Mouse (Mus musculus) midbrain, postnatal 0 days (tissue): ENCODE results near the gene Wfdc17. TPM values are rescaled to one million over a fixed set of nuclear protein-coding genes. Genes with fewer than 3 reads are reported as not detected.

Experiments
- ATAC-seq: fragments of 200-750 bp; cut with Nextera tagmentation; 2 replicates; pipeline ENCODE4 v1.8.0; 2017; ENCODE audit warnings: moderate number of reproducible peaks, mild to moderate bottlenecking, moderate TSS enrichment, moderate library complexity; ENCODE audit not compliant: low FRiP score
- DNase-seq: peaks from one replicate; pipeline ENCODE4 v3.0.0-alpha.2; 2015; ENCODE audit warnings: low spot score
- H3K27ac ChIP-seq: fragments of 300-500 bp; sonication (generic); 2 replicates; pipeline ENCODE4 v1.5.1; 2014; ENCODE audit warnings: low read depth, mild to moderate bottlenecking, low read length, mixed read lengths
- H3K27me3 ChIP-seq: fragments of 300-500 bp; sonication (generic); 2 replicates; pipeline ENCODE4 v1.6.1; 2014; ENCODE audit warnings: low read length, control low read depth, mixed read lengths; ENCODE audit not compliant: insufficient read depth
- H3K36me3 ChIP-seq: fragments of 300-500 bp; sonication (generic); 2 replicates; pipeline ENCODE4 v1.6.1; 2014; ENCODE audit warnings: low read length, control low read depth, mixed read lengths; ENCODE audit not compliant: insufficient read depth
- H3K4me1 ChIP-seq: fragments of 300-500 bp; sonication (generic); 2 replicates; pipeline ENCODE4 v1.6.1; 2014; ENCODE audit warnings: mild to moderate bottlenecking, control low read depth, antibody characterized with exemption, low read length, mixed read lengths; ENCODE audit not compliant: insufficient read depth
- H3K4me2 ChIP-seq: fragments of 300-500 bp; sonication (generic); 2 replicates; pipeline ENCODE4 v1.6.1; 2014; ENCODE audit warnings: low read depth, mild to moderate bottlenecking, low read length, mixed read lengths; ENCODE audit not compliant: poor library complexity, severe bottlenecking
- H3K4me3 ChIP-seq: fragments of 300-500 bp; sonication (generic); 2 replicates; pipeline ENCODE4 v1.5.1; 2014; ENCODE audit warnings: low read depth, mild to moderate bottlenecking, low read length, moderate library complexity
- H3K9ac ChIP-seq: fragments of 300-500 bp; sonication (generic); replicated peaks from 2 replicates; pipeline ENCODE4 v1.6.1; 2014; ENCODE audit warnings: mild to moderate bottlenecking, low read length, moderate library complexity, mixed read lengths; ENCODE audit not compliant: poor library complexity, severe bottlenecking
- H3K9me3 ChIP-seq: fragments of 300-500 bp; sonication (generic); 2 replicates; pipeline ENCODE4 v1.6.1; 2016; ENCODE audit warnings: low read length, control low read depth
- CTCF ChIP-seq: IDR thresholded peaks from 2 replicates; pipeline ENCODE4 v1.5.1; 2016; ENCODE audit warnings: antibody characterized with exemption, mild to moderate bottlenecking
- WGBS: fragments of 180-500 bp; shearing (Covaris S2); extraction: QIAGEN DNeasy Blood & Tissue Kit; methylation state at CpG from one replicate; pipeline ENCODE4 v1.1.7; 2014; 5-methylcytosine and 5-hydroxymethylcytosine counted together
- polyA plus RNA-seq: library from polyadenylated mRNA; unstranded; fragments of >200 nt; fragmentation: Nextera tagmentation; extraction: Ambion mirVana; gene quantifications from 2 replicates; pipeline ENCODE4 v1.2.1, GENCODE M21; 2015
- total RNA-seq: library from RNA; depleted of rRNA; stranded (reverse); fragments of >200 nt; gene quantifications from 2 replicates; pipeline ENCODE4 v1.2.3, GENCODE M21; 2014

Wfdc17 gene
- total and polyA plus RNA-seq, 2 experiments from 2014 or later, result 0.75 TPM; not detected in 1

DNA sequence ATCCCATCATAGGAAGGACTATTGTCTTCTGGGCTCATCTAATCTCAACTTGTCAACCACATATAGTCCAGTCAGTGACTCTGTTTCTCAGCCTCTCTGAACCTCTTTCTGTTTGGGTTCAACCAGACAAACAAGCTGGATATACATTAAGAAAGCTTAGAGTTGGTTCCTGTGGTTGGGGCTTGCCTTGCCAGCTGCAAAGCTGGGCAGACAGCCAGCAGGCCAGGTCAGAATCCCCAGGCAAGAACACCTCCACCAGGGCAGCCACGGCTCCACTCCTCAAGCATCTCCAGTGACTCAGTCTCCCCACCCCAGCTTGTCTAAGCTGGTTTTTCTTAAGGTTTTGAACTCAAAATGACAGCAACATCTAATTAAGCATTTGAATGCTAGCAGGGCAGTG is 8.9 kb downstream of the Wfdc17 start:
- Histone ChIP-seq H3K9ac (no peak overlapping the region), H3K9me3 (no peaks in the 10 kb centered on the region), H3K27me3 (no peaks in the 10 kb centered on the region), H3K4me1 (no peaks in the 10 kb centered on the region), H3K36me3 (no peaks in the 10 kb centered on the region), H3K27ac (no peak overlapping the region), H3K4me2 (no peak overlapping the region), H3K4me3 (no peak overlapping the region)
- no peak for DNase-seq
- no peak for TF ChIP-seq CTCF
- ATAC-seq, result no peak
- 75% methylated on average over 1 of the region's 1 CpGs for WGBS

DNA sequence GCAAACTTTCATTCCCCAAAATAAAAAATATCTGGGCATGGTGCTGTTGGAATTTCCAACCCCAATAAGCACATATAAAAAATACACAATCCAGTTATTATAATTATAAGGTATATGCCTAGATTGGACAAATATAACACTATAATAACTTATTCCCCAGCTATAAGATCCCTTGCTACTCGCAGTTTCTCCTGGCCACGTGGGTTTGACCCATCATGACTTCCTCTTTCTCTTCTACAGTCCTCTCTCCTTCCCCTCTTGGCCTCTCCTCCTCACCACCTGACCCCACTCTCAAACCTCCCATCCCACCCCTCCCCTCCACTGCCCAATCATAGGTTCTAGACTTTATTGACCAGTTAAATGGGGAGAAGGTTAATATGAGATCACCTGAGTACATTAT is 10.1 kb downstream of the Wfdc17 start:
- H3K9me3 ChIP-seq, result no peaks in the 10 kb centered on the region
- 80% methylated on average over 2 of the region's 2 CpGs for WGBS
- H3K27me3 ChIP-seq, result no peaks in the 10 kb centered on the region
- no peak overlapping the region for H3K4me3 ChIP-seq
- H3K4me2 ChIP-seq, result no peak overlapping the region
- no peaks in the 10 kb centered on the region for H3K36me3 ChIP-seq
- no peak overlapping the region for H3K27ac ChIP-seq
- TF ChIP-seq CTCF, result no peak
- DNase-seq (no peak), ATAC-seq (no peak)
- H3K4me1 ChIP-seq, result no peaks in the 10 kb centered on the region
- no peak overlapping the region for H3K9ac ChIP-seq

DNA sequence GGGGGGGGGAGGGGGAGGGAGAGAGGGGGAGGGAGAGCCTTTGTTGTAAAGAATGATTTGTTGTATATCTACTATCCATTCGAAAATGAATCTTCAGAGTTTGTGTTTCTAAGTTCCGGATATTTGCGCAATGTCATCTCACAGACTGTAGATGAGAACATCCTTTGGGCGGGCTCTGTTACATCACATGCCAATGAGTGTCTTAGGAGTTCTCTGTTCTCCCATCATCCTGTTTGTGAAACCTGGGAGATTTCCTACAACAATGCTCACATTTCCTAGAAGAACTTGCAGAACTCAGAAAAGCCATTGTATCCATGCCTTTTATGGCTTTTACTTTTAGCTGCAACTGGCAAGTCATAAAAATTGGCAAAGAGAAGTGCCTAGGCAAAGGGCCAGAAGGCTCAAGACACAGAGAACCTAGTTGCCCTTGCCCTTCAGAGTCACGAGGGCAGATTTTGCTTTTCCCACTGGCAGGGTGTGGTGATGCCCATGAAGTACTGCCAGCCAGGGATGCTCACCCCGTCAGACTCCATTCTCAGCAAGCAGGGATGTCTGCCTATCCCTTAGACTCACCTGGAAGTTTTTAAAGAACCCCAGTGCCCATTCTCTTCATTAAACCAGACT is 13.4 kb downstream of the Wfdc17 start:
- Histone ChIP-seq H3K4me1 (no peaks in the 10 kb centered on the region), H3K9ac (no peak overlapping the region), H3K4me3 (no peak overlapping the region), H3K4me2 (no peak overlapping the region), H3K27ac (no peak overlapping the region), H3K27me3 (no peaks in the 10 kb centered on the region), H3K36me3 (no peaks in the 10 kb centered on the region), H3K9me3 (no peaks in the 10 kb centered on the region)
- DNase-seq (no peak), ATAC-seq (no peak)
- no peak for TF ChIP-seq CTCF
- 89% methylated on average over 6 of the region's 6 CpGs for WGBS

DNA sequence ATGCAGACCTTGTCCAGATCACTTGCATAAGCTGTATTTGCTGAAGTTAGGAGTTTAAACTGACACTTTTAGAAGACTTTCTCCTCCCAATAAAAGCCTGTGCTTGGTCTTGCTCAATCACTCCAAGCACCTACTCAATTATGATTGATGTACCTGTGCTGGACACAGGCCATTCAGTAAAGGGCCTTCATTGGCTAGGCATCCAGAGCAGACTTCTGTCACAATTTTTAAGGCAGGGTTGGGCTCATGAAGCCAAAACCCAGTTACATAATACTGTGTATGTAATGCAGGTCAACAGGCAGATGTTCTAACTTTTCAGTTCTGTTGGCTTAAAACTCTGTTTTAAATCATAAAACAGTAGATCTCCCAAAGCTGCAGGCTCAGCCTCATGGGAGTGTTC is 17.0 kb downstream of the Wfdc17 start:
- no peak for TF ChIP-seq CTCF
- Histone ChIP-seq H3K36me3 (no peaks in the 10 kb centered on the region), H3K9me3 (no peaks in the 10 kb centered on the region), H3K9ac (no peak overlapping the region), H3K27me3 (no peaks in the 10 kb centered on the region), H3K27ac (no peak overlapping the region), H3K4me1 (no peaks in the 10 kb centered on the region), H3K4me2 (no peak overlapping the region), H3K4me3 (no peak overlapping the region)
- DNase-seq (no peak), ATAC-seq (no peak)

DNA sequence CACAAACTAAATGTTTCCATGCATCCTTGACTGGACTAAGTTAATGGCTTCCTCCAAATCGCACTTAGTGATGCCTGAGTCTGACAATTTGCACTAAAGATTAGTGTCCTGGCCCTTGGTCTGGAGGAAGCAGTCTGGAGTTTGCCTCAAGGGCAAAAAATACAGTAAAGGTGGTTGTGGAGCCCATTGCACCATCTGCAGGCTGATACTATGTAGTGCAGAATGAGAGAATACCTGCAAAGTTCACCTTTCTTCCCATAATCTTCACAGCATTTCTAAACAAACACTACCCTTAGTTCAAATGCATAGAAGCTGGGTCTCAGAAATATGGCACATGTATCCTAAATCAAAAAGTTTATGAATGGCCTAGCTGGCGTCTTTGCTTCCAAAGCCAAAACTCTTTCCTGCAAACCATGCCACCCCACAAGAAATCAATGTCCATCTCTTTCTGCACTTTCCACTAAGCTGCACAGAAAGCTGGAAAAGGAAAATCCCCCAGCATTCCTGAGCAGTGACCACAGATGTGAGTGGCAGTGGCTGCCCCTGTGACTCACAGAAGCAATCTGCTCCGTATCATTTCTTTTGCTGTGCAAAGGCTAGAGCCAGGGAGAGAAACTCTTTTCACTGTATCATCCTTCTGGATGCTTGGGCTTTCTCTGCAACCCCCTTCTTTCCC is 25.1 kb downstream of the Wfdc17 start:
- H3K27me3 ChIP-seq, result no peaks in the 10 kb centered on the region
- peak; percentile 64 for TF ChIP-seq CTCF
- no peaks in the 10 kb centered on the region for H3K36me3 ChIP-seq
- peak; percentile 20 for DNase-seq
- no peaks in the 10 kb centered on the region for H3K4me1 ChIP-seq
- H3K4me2 ChIP-seq, result no peak overlapping the region
- 72% methylated on average over 3 of the region's 3 CpGs for WGBS
- no peak overlapping the region for H3K9ac ChIP-seq
- H3K9me3 ChIP-seq, result no peaks in the 10 kb centered on the region
- H3K27ac ChIP-seq, result no peak overlapping the region
- no peak overlapping the region for H3K4me3 ChIP-seq
- ATAC-seq, result no peak

DNA sequence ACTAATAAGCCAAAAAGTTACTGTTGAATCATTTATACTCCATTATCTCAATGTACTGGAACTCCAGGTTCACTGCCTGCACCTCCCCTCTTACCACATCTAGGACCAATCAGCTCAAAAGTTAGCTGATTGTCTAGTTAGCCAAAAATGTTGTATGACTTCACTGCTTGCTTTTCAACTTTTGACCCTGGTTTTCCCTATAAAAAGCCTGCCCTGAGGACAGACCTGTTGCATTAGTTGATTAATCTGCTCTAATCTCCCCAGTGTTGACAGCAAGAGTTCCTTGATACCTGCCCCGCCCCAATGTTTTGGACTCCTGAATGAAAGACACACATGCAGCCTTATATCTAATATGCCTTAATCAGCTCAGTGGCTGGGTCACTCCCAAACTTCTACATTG is 27.3 kb downstream of the Wfdc17 start:
- 92% methylated on average over 1 of the region's 1 CpGs for WGBS
- H3K27ac ChIP-seq, result no peak overlapping the region
- DNase-seq (no peak), ATAC-seq (no peak)
- no peak for TF ChIP-seq CTCF
- no peaks in the 10 kb centered on the region for H3K4me1 ChIP-seq
- no peaks in the 10 kb centered on the region for H3K27me3 ChIP-seq
- H3K9ac ChIP-seq, result no peak overlapping the region
- H3K36me3 ChIP-seq, result no peaks in the 10 kb centered on the region
- H3K9me3 ChIP-seq, result no peaks in the 10 kb centered on the region
- H3K4me3 ChIP-seq, result no peak overlapping the region
- H3K4me2 ChIP-seq, result no peak overlapping the region
